Mouse (Mus musculus): Measurements from ENCODE around the gene Ccdc51. TPM values are rescaled to one million over a fixed set of nuclear protein-coding genes. Genes with fewer than 3 reads are reported as not detected.

Gene Ccdc51
- total RNA-seq (2021), result 1 to 10 TPM; 7.6 to 8.1 TPM
- long read RNA-seq, experiment 1, partial matches to known transcripts, result 1 of 4 reads
- long read RNA-seq, experiment 1, other reads (novel, unspliced or antisense), result 0 of 4 reads
- long read RNA-seq, experiment 2, transcript Ccdc51-201 (4 exons, 1,526 nt), result major isoform, 8 of 13 reads
- long read RNA-seq, experiment 2, partial matches to known transcripts, result 2 of 13 reads
- long read RNA-seq, experiment 2, other reads (novel, unspliced or antisense), result 3 of 13 reads

DNA sequence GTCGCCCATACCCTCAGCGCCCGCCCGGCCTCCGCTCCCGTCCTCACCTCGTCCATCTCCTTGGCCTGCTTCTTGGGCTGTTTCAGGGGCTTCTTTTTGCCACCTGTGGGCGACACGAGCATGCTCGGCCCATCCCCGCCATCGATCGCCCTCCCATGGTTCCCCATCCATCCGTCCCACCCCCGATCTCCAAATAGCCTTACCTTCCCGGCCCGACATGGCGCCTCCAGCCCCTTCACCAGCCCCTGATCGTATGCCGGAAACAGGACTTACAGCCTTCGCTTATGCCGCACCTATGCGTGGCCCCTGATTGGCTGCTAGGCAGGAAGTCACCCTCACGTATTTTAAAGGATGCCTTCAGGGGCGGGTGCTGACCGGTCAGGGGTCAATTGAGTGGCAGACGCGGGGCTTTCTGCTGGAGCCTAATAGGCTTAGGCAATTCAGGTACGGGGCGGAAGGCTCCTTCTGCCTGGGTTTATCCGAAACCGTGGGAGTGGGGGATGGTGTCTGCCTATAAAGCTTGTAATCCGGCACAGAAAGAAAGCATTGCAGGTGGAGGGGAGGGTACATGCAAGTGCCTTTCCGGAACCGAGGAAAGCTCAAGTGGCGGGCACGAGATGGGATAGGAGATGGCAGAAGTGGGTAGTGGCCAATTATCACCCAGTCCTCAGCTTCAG, at the start of gene Ccdc51, which contains the start of gene Tma7:
Ccdc51 (plus strand) TSS at position 370 of the 677 bp plus-strand sequence.
Tma7 (minus strand) TSS at position 464 of the 677 bp plus-strand sequence.
- Histone ChIP-seq H3K4me3 (peak within 1 kb of the TSS; percentile 88), H3K27ac (peak within 1 kb of the TSS; percentile 89)
- no peak for TF ChIP-seq CTCF (conservative IDR thresholded peaks at IDR 0.05)
- DNase-seq (ENCODE audit: low spot score in 2 of 2), result peak; percentile 84 to 91

DNA sequence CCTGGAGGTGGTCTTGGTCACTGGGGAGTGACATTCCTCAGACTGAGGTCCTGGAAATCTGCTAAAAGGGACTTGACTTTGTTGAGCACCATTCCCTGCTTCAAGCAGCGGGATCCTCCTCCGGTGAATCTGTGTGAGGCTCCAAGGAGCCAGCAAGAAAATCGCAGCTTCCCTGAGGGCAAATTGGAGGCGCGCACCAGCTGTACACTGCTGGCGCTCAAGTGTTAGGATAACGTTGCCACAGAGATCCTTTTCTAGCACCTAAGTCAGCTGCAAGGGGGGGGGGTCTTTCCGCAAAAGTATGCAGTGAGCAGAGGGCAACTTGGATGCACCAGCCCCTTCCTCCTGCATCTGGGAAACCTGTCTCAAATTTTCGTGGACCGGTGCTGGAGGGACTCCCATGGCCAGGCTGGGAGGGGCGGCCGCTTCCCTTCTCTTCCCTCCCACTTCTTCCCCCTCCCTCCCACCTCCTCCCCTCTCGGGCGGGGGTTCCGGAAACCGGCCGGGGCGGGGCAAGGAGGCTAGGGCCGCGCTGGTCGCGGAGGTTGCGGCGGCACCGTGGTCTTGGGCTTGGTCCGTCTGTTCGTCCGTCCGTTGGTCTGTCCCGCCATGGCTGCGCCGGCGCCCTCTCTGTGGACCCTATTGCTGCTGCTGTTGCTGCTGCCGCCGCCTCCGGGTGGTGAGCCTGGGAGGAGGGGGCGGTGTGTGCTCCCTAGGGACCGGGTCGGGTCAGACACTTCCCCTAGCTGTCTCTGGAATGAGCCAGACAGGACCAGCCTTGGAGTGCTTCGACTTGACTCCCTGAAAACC, 44.0 kb upstream of the Ccdc51 start, which contains the start of gene Shisa5:
Shisa5 (plus strand) TSS at position 480 of the 810 bp plus-strand sequence.
- TF ChIP-seq CTCF (conservative IDR thresholded peaks at IDR 0.05), result no peak
- no peak for DNase-seq (ENCODE audit: low spot score in 2 of 2)
- Histone ChIP-seq H3K27ac (peak within 1 kb of the TSS; percentile 73), H3K4me3 (peak within 1 kb of the TSS; percentile 71)

DNA sequence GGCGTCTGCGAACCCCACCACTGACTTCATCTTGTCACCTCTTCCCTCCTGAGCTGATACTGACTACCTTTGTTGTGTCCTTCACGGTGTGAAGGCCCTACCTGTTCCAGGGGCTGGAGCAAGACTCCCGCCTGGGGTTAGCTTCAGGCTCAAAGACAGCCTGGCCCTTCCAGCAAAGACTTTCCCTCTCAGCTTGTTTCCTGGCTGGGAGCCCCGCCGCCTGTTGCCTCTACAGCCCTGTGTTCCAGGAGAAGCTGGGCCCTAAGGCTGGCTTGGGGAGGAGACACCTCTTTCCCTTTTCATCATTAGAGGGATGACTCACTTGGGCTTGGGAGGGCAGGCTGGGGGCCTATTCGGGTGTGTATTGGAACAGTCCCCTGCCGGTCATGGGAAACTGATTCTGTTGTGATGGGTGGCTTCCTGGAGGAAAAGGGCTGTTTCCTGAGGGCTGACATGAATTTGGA, 43.4 kb upstream of the Ccdc51 start:
- H3K27ac ChIP-seq, result peak overlapping the region; percentile 73
- TF ChIP-seq CTCF (conservative IDR thresholded peaks at IDR 0.05), result no peak
- peak overlapping the region; percentile 71 for H3K4me3 ChIP-seq
- DNase-seq (ENCODE audit: low spot score in 2 of 2), result no peak

DNA sequence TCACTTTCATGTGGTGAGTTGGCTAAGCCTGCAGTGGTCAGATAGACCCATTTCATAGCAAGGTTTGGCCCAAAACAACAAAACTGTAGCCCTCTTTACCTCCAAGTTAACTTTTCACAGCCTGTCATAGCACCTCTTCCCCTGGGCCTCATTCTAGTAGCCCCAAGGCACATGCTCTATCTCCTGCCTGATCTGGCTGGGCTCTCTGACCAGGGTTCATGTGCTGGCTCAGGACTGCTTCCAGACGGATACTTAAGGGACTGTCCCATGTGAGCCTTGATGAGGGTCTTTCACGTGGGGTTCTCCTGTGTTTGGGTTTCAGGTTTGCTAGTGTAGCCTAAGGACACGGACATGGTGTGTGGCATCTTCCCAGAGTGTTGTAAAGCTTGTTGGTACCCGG, 42.6 kb upstream of the Ccdc51 start:
- TF ChIP-seq CTCF (conservative IDR thresholded peaks at IDR 0.05), result no peak
- DNase-seq (ENCODE audit: low spot score in 2 of 2), result no peak
- no peak overlapping the region for H3K27ac ChIP-seq
- H3K4me3 ChIP-seq, result no peak overlapping the region

DNA sequence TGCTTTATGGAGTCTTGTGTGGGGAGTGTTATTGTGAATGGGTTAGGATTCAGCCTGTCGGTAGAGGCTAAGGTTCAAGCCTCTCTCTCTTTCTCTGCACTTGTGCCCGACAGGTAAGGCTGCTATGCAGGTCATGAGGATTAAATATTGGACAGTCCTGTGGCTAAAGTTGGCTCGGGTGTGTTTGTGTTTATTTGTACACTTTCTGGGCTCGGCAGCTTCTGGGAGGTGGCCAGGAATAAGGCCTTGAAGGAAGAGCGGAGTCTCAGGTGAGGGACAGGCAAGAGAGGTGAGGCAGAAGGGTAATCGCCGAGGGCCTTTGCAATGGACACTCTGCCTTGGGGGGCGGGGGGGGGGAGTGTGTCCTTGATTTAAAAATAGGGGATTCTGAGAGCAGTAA, 42.1 kb upstream of the Ccdc51 start:
- no peak for TF ChIP-seq CTCF (conservative IDR thresholded peaks at IDR 0.05)
- no peak for DNase-seq (ENCODE audit: low spot score in 2 of 2)
- H3K4me3 ChIP-seq, result no peak overlapping the region
- H3K27ac ChIP-seq, result no peak overlapping the region

DNA sequence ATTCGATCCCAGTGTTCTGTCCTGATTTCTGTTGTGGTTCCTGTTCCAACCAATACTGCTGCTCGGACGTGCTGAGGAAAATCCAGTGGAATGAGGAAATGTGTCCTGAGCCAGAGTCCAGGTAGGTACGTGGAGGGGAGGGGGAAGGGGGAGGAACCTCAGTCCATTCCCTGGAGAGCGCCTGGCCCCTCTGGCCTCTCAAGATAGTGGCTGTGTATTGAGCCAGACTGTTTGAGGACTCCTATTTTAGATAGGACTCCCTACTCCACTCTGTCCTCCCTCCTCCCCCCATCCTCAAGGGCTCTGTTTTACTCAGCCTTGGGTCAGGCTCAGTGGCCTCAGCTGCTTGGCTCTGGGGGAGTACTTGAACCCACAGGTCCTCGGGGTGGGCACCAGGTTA, 41.4 kb upstream of the Ccdc51 start:
- no peak for TF ChIP-seq CTCF (conservative IDR thresholded peaks at IDR 0.05)
- Histone ChIP-seq H3K27ac (no peak overlapping the region), H3K4me3 (no peak overlapping the region)
- DNase-seq (ENCODE audit: low spot score in 2 of 2), result no peak

DNA sequence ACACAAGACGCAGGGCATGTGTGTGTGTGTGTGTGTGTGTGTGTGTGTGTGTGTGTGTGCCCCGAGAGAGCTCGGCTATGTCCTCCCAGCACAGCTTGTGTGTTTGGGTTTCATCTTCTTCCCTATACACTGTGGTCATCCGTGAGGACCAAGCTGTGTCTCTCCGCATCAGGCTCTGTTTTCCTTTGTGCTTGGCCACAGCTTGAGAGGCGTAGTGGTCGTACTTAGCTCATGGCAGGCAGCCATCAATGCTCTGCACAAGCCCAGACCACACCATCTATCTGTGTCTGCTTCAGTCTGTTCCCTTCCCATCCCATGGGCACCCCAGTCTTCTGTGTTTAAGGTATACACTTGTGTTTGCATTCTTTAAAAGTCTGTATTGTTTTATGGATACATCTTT, 40.9 kb upstream of the Ccdc51 start:
- Histone ChIP-seq H3K4me3 (no peak overlapping the region), H3K27ac (no peak overlapping the region)
- DNase-seq (ENCODE audit: low spot score in 2 of 2), result no peak
- TF ChIP-seq CTCF (conservative IDR thresholded peaks at IDR 0.05), result no peak

DNA sequence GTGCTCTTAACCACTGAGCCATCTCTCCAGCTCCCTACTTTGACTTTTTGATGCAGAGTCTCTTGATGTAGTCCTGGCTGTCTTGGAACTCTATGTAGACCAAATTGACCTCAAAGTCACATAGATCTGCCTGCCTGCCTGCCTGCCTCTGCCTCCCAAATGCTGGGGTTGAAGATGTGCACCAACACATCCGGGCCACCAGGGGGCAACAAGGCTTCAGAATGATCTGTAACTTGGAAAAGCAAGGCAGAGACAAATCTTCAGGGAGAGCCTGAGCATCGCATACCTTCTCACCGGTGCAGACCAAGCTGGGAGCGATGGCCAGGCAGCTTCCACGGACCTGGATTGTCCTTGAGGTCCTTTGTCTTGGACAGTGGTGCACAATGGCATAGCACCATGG, 36.0 kb upstream of the Ccdc51 start:
- peak; percentile 79 for TF ChIP-seq CTCF (conservative IDR thresholded peaks at IDR 0.05)
- DNase-seq (ENCODE audit: low spot score in 2 of 2), result no peak
- no peak overlapping the region for H3K27ac ChIP-seq
- no peak overlapping the region for H3K4me3 ChIP-seq

DNA sequence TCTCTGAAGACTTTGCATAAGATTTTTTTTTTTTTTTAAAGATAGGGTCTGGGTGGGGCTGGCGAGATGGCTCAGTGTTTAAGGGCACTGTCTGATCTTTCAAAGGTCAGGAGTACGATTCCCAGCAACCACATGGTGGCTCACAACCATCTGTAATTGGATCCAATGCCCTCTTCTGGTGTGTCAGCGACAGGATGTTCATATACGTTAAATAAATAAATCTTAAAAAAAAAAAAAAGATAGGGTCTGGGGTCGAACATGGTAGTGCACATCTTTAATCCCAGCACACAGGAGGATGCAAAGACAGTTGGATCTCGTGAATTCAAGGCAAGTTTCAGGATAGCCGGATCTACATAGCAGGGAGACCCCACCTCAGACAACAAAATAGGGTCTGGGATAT, 33.0 kb upstream of the Ccdc51 start:
- no peak overlapping the region for H3K27ac ChIP-seq
- DNase-seq (ENCODE audit: low spot score in 2 of 2), result no peak
- no peak overlapping the region for H3K4me3 ChIP-seq
- TF ChIP-seq CTCF (conservative IDR thresholded peaks at IDR 0.05), result no peak

DNA sequence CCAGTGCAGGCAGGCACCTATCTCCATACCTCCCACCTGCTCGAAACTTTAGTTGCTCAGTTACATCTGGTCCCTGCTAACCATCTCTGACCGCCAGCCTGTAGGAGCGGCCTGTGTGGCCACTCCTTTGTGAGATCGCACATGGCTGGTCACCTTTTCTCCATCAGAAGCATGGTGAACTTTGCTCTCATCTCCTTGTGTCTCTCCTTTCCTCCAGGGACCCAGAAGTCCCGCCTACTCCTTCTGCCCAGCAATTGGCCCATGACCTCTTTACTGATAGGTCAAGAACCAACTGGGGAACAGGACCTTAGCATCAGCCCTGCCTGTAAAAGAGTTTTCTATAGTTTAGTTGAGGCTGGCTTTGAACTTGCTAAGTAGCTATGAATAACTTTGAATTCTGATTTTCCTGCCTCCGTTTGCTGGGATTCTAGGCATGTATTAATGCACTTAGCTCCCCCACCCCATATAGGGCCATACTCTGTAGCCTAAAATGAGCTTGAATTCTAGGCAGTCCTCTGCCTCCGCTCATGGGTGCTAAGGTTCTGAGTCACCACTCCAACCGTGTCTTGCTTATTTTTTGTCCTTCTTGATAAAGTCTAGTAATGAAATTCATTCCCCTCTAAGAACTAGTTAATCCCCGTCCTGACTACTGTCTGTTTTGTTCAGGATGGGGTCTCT, 32.2 kb upstream of the Ccdc51 start:
- DNase-seq (ENCODE audit: low spot score in 2 of 2), result no peak
- no peak overlapping the region for H3K27ac ChIP-seq
- TF ChIP-seq CTCF (conservative IDR thresholded peaks at IDR 0.05), result no peak
- H3K4me3 ChIP-seq, result no peak overlapping the region

DNA sequence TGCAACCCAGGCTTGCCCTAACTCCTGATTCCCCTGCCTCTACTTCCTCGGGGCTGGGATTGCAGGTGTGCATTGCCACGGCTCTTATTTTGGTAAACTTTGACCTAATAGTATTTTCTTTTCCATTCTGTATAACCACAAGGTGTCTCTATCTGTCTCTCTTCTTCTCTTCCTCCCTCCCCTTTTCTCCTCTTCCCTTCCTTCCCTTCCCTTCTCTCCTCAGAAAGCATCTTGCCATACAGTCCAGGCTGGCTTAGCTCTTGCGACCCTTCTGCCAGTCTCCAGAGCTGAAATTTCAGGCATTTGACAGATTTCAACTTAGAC, 31.7 kb upstream of the Ccdc51 start:
- TF ChIP-seq CTCF (conservative IDR thresholded peaks at IDR 0.05), result no peak
- Histone ChIP-seq H3K4me3 (no peak overlapping the region), H3K27ac (no peak overlapping the region)
- no peak for DNase-seq (ENCODE audit: low spot score in 2 of 2)

DNA sequence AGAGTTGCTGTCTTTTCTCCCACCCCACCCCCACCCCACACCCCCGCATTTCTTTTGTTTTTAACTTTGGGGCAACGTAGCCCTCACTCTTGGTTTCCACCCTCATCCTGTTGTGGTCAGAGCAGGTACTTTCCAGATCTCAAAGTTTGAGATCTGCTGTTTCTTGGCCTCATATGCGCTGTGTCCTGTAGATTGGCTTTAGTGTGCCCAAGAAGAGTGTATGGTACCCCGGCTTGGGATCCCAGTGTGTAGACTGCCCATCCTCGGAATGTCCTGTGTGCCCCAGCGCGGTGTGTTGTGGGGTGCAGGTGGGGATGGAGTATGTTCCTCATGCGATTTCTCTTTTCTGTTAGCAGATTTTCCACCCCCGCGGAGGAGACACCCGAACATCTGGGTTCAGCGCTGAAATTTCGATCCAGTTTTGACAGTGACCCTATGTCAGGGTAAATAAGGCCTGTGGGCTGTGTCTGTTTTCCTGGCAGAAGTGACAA, 31.2 kb upstream of the Ccdc51 start:
- no peak overlapping the region for H3K4me3 ChIP-seq
- H3K27ac ChIP-seq, result no peak overlapping the region
- DNase-seq (ENCODE audit: low spot score in 2 of 2), result no peak
- TF ChIP-seq CTCF (conservative IDR thresholded peaks at IDR 0.05), result no peak
